ENCODE assay signal across 8 mouse cellular contexts in genomic region chr16:93717299-93717703, GRCm38 (mm10). TPM values are rescaled to one million over a fixed set of nuclear protein-coding genes. Genes with fewer than 3 reads are reported as not detected.
DNase-seq lines count a peak whose midpoint lies in the region; ATAC-seq lines count a peak whose summit lies in the region.
"Had no signal": no experiment of that assay in that cellular context is flagged by ENCODE, and none has a peak within 500 bp of the region (broad histone marks: within the 10 kb centered on the region; RNA-seq: fewer than 3 reads in every experiment).

No protein-coding gene starts in this region.

- no peak overlapping the region for H3K4me3 ChIP-seq in hindbrain, embryonic 11.5 days (ENCODE audit: low read depth, low read length)
- H3K4me3 ChIP-seq in liver, embryonic 15.5 days (replicated peaks) = no peak overlapping the region

- DNase-seq in adrenal gland, adult (ENCODE audit: inconsistent age in 2 of 2, low spot score in 1 of 2) = peak; percentile 54 to 77
- peak; percentile 97 to 98 for DNase-seq in cerebellum, adult 18-20 months
- peak; percentile 35 to 42 for DNase-seq in frontal cortex, postnatal 14 days (ENCODE audit: low spot score in 2 of 2)
- DNase-seq in hindbrain, embryonic 11.5 days (ENCODE audit: low spot score) = peak; percentile 44
- DNase-seq in ovary, adult 18-20 months (ENCODE audit: low spot score) = peak; percentile 56
- peak; percentile 17 to 78 for DNase-seq in urinary bladder, postnatal 36 days (ENCODE audit: low spot score in 2 of 2)

- H3K4me1 ChIP-seq in hindbrain, embryonic 11.5 days (replicated peaks; ENCODE audit: control insufficient read depth, insufficient read depth, low read length) = no peaks in the 10 kb centered on the region; the same call in 1 of the 2 replicates
- peaks cover 68% of the 10 kb centered on the region for H3K4me1 ChIP-seq in liver, embryonic 15.5 days (replicated peaks)

- H3K9me3 ChIP-seq in hindbrain, embryonic 11.5 days (ENCODE audit: control insufficient read depth, low read length) = no peaks in the 10 kb centered on the region
- no peaks in the 10 kb centered on the region for H3K9me3 ChIP-seq in liver, embryonic 15.5 days (replicated peaks)

- no peak overlapping the region for H3K27ac ChIP-seq in hindbrain, embryonic 11.5 days (ENCODE audit: low read depth, low read length)
- peak overlapping the region; percentile 70 for H3K27ac ChIP-seq in liver, embryonic 15.5 days (replicated peaks)
- H3K27ac ChIP-seq: macrophage had no signal

- no peak overlapping the region for H3K4me2 ChIP-seq in hindbrain, embryonic 11.5 days (replicated peaks; ENCODE audit: low read depth, low read length)
- H3K4me2 ChIP-seq in liver, embryonic 15.5 days = peak overlapping the region; percentile 46

- no peaks in the 10 kb centered on the region for H3K36me3 ChIP-seq in hindbrain, embryonic 11.5 days (ENCODE audit: control insufficient read depth, insufficient read depth, low read length)
- H3K36me3 ChIP-seq in liver, embryonic 15.5 days (replicated peaks) = peaks cover 17% of the 10 kb centered on the region; the same call in 1 of the 2 replicates

- no peak overlapping the region for H3K9ac ChIP-seq in hindbrain, embryonic 11.5 days (ENCODE audit: low read depth, low read length)
- peak overlapping the region; percentile 17; the same call in 1 of the 2 replicates for H3K9ac ChIP-seq in liver, embryonic 15.5 days

- ATAC-seq in hindbrain, embryonic 11.5 days (ENCODE audit: low FRiP score) = peak; percentile 57; the same call in 1 of the 2 replicates
- ATAC-seq in liver, embryonic 15.5 days (ENCODE audit: insufficient read depth) = peak; percentile 72

- 7% methylated on average over 5 of the region's 5 CpGs for WGBS in hindbrain, embryonic 11.5 days
- WGBS in liver, embryonic 15.5 days (ENCODE audit: insufficient replicate concordance) = 40% methylated on average over 5 of the region's 5 CpGs

- 0 out of 2 replicates have a peak, but pooled peaks cover 2% of the 10 kb centered on the region for H3K27me3 ChIP-seq in hindbrain, embryonic 11.5 days (ENCODE audit: control insufficient read depth, insufficient read depth, low read length)
- no peaks in the 10 kb centered on the region for H3K27me3 ChIP-seq in liver, embryonic 15.5 days

RNA-seq across cellular contexts. Expression of gene Dop1b, which starts 5.6 kb away (rescaled TPM):
- 15.7 and 19.6 TPM in 2 replicates for polyA plus RNA-seq in hindbrain, embryonic 11.5 days (2014; fragmentation: Nextera tagmentation; extraction: Ambion mirVana)
- polyA plus RNA-seq in liver, embryonic 15.5 days (2015; fragmentation: Nextera tagmentation; extraction: Ambion mirVana) = 12.2 and 15.8 TPM in 2 replicates

RNA-seq across cellular contexts. Expression of gene Cbr3, which starts 34.3 kb away (rescaled TPM):
- 0.67 and 0.82 TPM in 2 replicates for polyA plus RNA-seq in hindbrain, embryonic 11.5 days (2014; fragmentation: Nextera tagmentation; extraction: Ambion mirVana)
- polyA plus RNA-seq in liver, embryonic 15.5 days (2015; fragmentation: Nextera tagmentation; extraction: Ambion mirVana) = 0.38 and 0.48 TPM in 2 replicates

Comparison
In these comparisons a context has a peak if more than half of its experiments do, and no peak if none do; other contexts are left out.
1. DNase-seq: peak in every context shown above with its lines; median percentile 98 in cerebellum, adult 18-20 months; 66 in adrenal gland, adult; 56 in ovary, adult 18-20 months; 48 in urinary bladder, postnatal 36 days; 44 in hindbrain, embryonic 11.5 days; 38 in frontal cortex, postnatal 14 days.